Mouse (Mus musculus) CH12.LX (cell line): Measurements from ENCODE around the gene Vsig8.

Source experiments
- CTCF ChIP-seq, 2 experiments: IDR thresholded peaks in 1 of 2; conservative IDR thresholded peaks in 1 of 2; 2 replicates each; pipeline ENCODE4 v1.5.1; 2011 to 2012; ENCODE audit warnings: low read depth in 2 of 2, low read length in 2 of 2, improper control_type of control experiment in 1 of 2, inconsistent platforms in 1 of 2, mild to moderate bottlenecking in 1 of 2, moderate library complexity in 1 of 2
- KAT2A ChIP-seq: IDR thresholded peaks from 2 replicates; pipeline ENCODE4 v1.6.1; 2012; ENCODE audit warnings: low read length, improper control_type of control experiment, inconsistent platforms; ENCODE audit not compliant: insufficient replicate concordance
- MAZ ChIP-seq: IDR thresholded peaks from 2 replicates; pipeline ENCODE4 v1.6.1; 2012; ENCODE audit warnings: low read depth, mild to moderate bottlenecking, inconsistent platforms, low read length, improper control_type of control experiment, moderate library complexity
- POLR2A ChIP-seq: IDR thresholded peaks from 2 replicates; pipeline ENCODE4 v1.6.1; 2011; ENCODE audit warnings: low read depth, mild to moderate bottlenecking, improper control_type of control experiment, low read length
- POLR2AphosphoS2 ChIP-seq: IDR thresholded peaks from 2 replicates; pipeline ENCODE4 v1.6.1; 2011; ENCODE audit warnings: low read depth, low read length, improper control_type of control experiment
- USF1 ChIP-seq: IDR thresholded peaks from 2 replicates; pipeline ENCODE4 v1.6.1; 2014; ENCODE audit warnings: low read depth, mild to moderate bottlenecking, inconsistent platforms, low read length, improper control_type of control experiment

- TF ChIP-seq CTCF (conservative IDR thresholded peaks at IDR 0.05 in 1 of 2, IDR thresholded peaks at IDR 0.05 in 1 of 2; ENCODE audit: low read depth in 2 of 2, low read length in 2 of 2) (no peak), MAZ (no peak), POLR2A (no peak), KAT2A (no peak), POLR2AphosphoS2 (no peak), USF1 (no peak)
Observed at GRCm38 (mm10) chr1:172555638-172556037, at the start of gene Vsig8.
